Mouse (Mus musculus) left cerebral cortex, adult 18-20 months (tissue): ENCODE measurements around the gene Mettl26. TPM values are rescaled to one million over a fixed set of nuclear protein-coding genes. Genes with fewer than 3 reads are reported as not detected.

Experiments used
- DNase-seq, 2 experiments: peaks; one replicate each; pipeline ENCODE4 v3.0.0; 2021 to 2022; ENCODE audit warnings: low spot score in 2 of 2, mixed read lengths in 1 of 2
- long read RNA-seq, 2 experiments: library from polyadenylated mRNA; stranded (forward); transcript quantifications; one replicate each; pipeline ENCODE4 v2.0.0; 2021
- total RNA-seq, 2 experiments: library from RNA; stranded (reverse); gene quantifications; 2 replicates each; pipeline ENCODE4 v1.2.3; 2021

Gene Mettl26
- total RNA-seq = 10 to 100 TPM; 38.7 to 40.2 TPM
- long read RNA-seq, experiment 1, transcript Mettl26-204 (5 exons, 1,026 nt) = major isoform, 13 of 44 reads
- long read RNA-seq, experiment 1, transcript Mettl26-201 (6 exons, 1,243 nt) = minor isoform, 11 of 44 reads
- long read RNA-seq, experiment 1, partial matches to known transcripts = 7 of 44 reads
- long read RNA-seq, experiment 1, other reads (novel, unspliced or antisense) = 12 of 44 reads
- long read RNA-seq, experiment 2, transcript Mettl26-204 (5 exons, 1,026 nt) = minor isoform, 20 of 66 reads
- long read RNA-seq, experiment 2, transcript Mettl26-201 (6 exons, 1,243 nt) = major isoform, 26 of 66 reads
- long read RNA-seq, experiment 2, partial matches to known transcripts = 6 of 66 reads
- long read RNA-seq, experiment 2, other reads (novel, unspliced or antisense) = 11 of 66 reads

- DNase-seq = peak; percentile 96 to 100
These were observed at the start of gene Mettl26 for GRCm38 (mm10) chr17:25874721-25875170. Mettl26 (plus strand) TSS chr17:25875074.

- no peak for DNase-seq
These were observed 49.6 kb upstream of the Mettl26 start for GRCm38 (mm10) chr17:25825311-25825710.

- DNase-seq = no peak
These were observed 48.8 kb upstream of the Mettl26 start for GRCm38 (mm10) chr17:25825984-25826570.

DNA sequence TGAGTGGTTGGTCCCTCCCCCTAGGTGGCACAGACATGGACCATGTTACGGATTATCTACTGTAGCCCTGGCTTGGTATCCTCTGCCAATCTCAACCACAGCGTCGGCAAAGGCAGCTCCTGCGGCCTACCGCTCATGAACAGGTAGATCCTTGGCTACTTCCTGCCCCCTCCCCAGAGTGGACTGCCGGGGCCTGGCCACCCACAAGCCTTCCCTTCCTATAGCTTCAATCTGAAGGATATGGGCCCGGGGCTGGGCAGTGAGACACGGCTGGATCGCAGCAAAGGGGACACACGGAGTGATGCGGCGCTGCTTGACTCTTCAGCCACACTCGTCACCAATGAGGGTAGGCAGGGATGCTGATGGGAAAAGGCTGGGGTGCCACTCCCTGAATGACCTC is 47.9 kb upstream of the Mettl26 start:
- no peak for DNase-seq

DNA sequence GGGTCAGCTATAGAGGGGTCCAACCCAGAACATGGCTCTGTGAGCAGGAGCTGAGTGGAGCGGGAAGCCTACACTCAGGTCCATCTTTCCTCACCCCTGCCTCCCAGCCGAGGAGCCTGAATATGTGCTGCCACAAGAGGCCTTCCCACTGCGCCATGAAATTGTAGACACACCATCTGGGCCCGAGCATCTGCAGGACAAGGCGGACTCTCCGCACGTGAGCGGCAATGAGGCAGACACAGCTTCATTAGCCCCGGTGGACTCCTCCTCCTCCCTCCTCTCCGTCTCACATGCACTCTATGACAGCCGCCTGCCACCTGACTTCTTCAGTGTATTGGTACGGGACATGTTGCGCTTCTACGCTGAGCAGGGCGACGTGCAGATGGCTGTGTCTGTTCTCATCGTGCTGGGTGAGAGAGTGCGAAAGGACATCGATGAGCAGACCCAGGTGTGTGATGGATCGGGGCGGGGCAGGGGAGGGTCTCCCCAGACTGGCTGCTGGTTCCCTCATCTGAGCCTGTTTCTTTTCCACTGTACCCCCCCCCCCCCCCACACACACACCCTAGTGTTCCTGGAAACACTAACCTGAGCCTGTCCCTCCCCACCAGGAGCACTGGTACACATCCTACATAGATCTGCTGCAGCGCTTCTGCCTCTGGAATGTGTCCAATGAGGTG is 47.2 kb upstream of the Mettl26 start:
- no peak for DNase-seq

DNA sequence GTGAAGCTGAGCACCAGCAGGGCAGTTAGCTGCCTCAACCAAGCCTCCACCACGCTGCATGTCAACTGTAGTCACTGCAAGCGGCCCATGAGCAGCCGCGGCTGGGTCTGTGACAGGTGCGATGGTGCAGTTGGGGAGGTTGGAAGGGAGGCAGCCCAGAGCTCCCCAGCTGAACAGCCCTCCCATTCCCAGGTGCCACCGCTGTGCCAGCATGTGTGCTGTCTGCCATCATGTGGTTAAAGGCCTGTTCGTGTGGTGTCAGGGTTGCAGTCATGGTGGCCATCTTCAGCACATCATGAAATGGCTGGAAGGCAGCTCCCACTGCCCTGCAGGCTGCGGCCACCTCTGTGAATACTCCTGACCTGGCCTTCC is 46.7 kb upstream of the Mettl26 start:
- no peak for DNase-seq

DNA sequence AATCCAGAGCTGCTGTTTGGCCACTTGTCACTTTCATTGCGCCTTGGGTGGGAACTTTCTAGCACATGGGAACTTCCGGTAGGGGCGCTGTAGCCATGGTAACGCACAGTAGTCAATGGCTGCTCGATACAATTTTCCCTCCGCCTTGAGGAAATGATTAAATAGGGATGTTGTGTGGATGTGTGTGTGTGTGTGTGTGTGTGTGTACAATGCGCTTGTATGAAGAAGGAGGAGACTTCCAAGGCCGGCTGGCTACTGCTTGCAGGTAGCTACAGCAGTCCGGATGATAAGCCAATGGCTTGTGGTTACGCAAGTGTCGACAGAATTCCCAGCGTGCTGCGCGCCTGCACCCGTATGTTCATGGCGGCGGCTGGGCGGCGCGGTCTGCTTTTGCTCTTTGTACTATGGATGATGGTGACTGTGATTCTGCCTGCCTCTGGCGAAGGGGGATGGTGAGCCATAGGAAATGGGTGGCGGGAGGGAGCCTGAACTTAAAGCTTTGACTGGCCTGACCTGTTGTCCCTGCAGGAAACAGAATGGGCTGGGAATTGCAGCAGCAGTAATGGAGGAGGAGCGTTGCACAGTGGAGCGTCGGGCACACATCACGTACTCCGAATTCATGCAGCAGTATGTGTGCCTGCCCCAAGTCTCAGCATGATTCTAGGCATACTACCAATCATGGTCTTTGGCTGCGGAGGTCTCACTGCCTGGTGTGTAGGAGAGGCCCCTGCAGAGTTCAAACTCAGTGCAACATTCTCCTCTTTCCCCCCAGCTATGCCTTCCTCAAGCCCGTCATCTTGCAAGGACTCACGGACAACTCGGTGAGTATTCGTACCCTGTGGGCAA is 45.9 kb upstream of the Mettl26 start, which contains the start of gene Jmjd8:
Gene Jmjd8, plus strand, starts transcription at position 156 of the 846 bp plus-strand sequence.
- peak; percentile 80 to 88 for DNase-seq

DNA sequence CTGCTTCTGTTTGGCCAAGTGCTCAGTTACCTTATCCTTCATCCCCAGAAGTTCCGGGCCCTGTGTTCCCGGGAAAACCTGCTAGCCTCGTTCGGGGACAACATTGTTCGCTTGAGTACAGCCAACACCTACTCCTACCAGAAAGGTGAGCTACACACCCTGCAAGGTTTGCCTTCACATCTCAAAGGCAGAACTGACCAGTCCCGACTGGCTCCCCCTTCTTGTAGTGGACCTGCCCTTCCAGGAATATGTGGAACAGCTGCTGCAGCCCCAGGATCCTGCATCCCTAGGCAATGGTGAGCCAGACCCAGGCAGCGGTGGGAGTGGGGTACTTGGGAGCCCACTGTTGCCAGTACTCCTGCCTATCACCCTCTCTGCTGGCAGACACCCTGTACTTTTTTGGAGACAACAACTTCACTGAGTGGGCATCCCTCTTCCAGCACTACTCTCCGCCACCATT is 45.3 kb upstream of the Mettl26 start:
- no peak for DNase-seq

DNA sequence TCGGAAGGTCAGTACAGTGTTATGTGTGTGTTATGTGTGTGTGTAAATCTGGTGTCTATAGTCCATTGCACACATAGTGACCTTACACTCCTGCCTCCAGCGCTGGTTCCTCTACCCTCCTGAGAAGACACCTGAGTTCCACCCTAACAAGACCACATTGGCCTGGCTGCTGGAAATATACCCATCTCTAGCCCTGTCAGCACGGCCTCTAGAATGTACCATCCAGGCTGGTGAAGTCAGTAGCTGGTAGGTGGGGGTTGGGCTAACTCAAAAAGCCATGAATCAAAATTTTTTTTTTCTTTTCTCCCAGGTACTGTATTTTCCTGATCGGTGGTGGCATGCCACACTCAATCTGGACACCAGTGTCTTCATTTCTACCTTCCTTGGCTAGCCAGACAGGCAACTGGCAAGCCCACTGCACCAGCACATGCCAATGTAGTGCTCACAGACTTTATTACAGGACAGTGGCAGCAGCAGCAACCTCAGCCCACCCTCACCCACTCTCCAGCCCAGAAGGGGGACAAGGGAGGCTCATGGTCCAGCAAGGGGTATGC is 44.6 kb upstream of the Mettl26 start:
- no peak for DNase-seq

GRCm38 (mm10) chr17:25830806-25831431 is 44.0 kb upstream of the Mettl26 start:
- DNase-seq = no peak

DNA sequence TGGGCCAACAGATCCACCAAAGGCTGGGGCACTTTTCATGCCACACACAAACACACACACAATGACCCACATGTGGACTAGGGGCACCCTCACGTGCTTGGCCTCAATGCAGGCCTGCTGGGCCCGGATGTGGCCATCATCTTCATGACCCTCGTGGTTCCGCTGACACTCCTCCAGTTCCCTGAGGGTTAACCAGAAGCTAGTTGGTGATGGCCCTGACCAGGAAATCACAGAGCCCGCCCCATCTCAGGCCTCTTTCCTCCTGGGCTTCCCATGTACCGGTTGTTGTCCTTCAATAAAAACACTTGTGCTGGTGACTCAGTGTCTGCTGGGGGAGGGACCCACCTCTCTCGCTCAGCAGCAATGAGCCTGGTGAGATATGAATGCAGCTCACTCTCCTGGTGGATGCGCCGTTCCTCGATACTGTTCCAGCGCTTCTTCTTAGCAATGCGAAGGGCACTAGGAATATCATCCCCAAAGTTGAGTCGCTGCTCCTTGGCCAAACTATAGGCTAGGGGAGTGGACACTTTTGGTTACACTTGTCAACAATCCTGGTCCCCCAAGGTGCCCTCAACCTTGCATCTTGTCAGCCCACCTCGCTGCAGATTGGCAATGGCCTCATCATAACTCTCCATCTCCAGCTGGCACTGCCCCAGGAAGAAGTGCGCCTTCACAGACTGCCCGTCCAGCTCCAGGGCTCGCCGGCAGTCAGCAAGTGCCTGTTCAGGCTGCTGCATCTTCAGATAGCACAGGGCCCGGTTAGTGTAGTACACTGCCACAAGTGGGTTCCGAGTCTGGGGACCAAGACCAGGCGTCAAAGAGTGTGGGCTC is 43.2 kb upstream of the Mettl26 start:
- DNase-seq = no peak

DNA sequence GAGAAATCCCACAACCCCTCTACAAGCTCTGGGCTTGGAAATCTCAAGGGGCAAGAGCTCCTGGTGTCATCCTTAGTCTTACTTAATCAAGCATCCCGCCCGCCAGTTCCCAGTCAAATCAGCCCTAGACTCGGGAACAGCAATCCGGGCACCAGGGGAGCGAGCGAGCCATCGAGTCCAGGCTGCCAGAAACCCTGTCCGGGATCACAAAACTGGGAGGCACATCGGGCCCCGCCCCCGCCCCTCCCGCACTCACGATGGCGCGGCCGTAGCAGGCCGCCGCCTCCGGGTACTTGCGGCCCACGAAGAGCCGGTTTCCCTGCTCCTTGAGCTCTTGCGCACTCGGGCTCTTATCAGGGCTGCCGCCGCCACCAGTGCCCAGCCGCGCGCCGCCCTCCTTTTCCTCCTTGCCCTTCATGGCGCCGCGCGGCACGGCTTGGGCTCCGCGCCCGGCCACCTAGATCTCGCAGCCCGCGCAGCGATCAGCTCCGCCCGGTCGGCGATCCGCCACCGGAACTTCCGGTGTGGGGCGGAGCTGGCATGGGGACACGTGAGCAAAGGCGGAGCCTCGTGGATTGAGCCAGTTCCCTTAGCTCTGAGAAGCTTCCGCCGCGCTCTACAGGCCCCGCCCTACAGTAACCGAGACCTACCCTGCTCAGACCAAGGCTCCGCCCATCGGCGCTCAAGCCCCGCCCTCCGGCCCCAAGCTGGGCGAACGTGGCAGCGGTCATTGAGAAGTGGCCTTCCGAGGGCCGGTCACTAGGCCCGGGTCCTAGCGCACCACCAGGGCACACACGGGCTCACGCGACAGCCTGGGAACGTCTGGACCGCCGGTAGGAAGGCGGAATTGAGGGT is 42.2 kb upstream of the Mettl26 start:
- DNase-seq = peak; percentile 97 to 98

GRCm38 (mm10) chr17:25833291-25833663 is 41.6 kb upstream of the Mettl26 start, which contains the start of gene Stub1:
Stub1 (minus strand) TSS chr17:25833404.
- DNase-seq = peak; percentile 62 to 81

DNA sequence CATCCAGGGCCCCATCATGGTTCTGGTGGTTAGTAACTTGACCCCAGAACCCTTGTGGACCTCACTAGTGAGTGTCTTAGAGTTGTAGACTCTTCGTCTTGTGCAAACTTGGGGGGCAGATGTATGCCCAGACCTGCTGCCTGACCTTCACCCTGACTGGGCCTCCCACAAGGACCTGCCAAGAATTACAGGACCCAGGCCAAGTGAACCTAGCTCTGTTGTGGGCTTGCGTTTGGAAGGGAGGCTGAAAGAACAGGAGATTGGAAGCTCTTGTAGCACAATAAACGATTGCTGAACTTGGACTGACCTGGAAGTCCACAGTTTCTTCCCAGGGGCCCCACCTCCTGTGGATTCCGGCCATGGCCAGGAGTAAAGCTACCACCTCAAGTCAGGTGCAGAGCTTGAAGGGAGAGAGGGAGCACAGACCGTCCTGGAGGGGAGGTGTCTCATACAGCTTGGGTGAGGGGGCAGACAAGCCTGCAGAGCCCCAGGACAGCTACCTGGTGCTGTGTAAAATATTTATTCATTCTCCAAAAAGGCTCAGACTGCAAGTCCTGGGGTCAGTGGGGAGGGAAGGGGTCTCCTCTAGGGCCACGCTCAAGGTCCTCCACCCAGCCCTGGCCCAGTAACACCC is 40.8 kb upstream of the Mettl26 start:
- DNase-seq = no peak

GRCm38 (mm10) chr17:25834595-25835222 is 40.2 kb upstream of the Mettl26 start:
- no peak for DNase-seq

DNA sequence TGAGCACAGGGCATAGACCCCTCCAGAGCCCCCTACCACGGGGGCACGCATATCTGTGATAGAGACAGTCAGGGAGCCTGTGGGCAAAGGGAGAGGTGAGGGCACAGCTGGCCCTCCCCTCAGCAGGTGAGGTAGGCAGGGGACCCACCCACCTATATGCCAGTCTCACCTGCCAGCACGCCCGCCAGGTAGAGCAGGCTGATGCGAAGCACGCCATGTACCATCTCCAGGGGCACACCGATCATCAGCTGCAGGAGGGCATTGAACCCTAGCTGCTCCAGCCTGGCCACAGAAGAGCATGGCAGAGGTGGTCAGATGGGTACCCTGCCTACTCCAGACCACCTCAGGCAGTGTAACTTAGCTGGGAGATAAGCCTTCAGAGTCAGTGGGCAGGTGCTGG is 39.6 kb upstream of the Mettl26 start:
- no peak for DNase-seq

DNA sequence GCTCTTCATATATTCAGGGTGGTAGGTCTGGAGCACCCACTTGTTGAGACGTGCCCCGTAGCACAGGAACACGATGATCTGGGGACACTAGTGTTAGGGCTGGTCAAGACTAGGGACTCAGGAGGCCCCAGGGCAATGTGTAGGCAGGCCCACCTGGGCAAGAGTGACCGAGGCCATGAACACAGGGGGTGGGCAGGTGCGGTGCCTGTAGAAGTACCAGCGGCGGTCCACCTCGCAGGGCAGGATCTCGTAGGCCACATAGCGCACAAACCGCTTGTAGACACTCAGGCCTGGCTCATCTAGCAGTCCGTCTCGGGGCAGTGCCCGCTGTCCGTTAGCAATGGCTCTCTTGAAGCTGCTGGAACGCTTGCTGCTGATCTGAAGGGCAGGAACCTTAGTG is 39.1 kb upstream of the Mettl26 start:
- DNase-seq = no peak
